Mouse (Mus musculus) kidney, postnatal 25 days (tissue): ENCODE data around the gene Filip1l.

ENCODE experiments used
- DNase-seq, 2 experiments: peaks; one replicate each; pipeline ENCODE4 v3.0.0; 2021; ENCODE audit warnings: mixed read lengths in 2 of 2

Gene Filip1l

DNA sequence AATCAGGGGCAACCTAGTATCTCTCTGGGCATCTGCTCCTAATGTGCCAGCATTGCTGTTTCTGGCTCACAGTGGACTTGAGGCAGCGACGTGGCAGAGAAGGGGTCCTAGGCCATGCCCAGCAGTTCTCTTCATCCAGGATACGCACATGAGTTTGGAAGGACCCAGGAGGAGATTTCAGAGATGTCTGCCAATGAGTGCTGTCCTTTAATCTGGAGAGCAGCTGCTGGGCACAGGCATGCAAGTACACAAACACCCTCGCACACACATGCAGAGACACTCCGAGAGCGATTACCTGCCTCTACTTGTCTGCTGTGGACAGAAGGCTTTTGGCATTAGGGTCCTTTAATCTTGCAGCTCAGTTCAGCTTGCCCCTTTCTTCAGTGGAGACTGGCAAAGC lies at the start of gene Filip1l:
Gene Filip1l, plus strand, starts transcription at position 343 of the 400 bp plus-strand sequence.
- DNase-seq: no peak

DNA sequence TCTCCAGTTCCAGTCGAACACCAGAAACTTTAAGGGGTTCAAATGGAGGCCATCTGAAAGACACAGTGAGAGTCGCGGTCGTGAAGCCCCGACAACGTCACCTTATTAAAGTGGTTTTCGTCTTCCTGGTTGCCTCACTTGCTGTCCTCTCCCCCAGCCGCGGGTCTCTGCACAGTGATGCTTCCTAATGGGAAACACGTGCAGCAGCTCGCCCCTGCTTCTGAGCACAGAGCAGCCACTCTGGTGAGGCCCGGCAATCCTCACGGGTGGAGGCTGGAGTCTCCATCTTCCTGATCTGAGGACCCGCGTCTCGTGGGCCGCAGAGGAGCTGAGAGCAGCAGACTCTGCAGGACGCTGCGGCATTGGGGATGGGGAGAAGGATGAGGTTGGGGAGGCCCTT lies 49.2 kb upstream of the Filip1l start:
- no peak for DNase-seq

DNA sequence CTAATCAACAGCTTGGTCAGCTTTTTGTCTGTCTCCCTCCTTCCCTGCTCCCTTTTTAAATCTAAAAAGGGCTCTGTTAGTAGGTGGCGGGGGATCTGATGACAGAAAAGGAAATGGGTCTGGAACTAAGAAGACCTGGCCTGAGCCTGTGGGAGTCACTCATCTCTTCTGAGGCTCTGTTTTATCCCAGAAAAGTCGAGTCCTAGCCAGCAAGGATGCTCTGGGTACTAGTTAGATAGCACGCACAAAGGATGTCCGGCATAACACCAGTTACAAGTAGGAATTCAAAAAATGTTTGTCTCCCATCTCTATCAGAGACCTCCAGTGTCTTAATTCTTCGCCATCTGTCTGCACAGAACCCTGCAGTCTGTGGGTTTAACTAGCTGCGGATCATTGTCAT lies 47.4 kb upstream of the Filip1l start:
- no peak for DNase-seq

DNA sequence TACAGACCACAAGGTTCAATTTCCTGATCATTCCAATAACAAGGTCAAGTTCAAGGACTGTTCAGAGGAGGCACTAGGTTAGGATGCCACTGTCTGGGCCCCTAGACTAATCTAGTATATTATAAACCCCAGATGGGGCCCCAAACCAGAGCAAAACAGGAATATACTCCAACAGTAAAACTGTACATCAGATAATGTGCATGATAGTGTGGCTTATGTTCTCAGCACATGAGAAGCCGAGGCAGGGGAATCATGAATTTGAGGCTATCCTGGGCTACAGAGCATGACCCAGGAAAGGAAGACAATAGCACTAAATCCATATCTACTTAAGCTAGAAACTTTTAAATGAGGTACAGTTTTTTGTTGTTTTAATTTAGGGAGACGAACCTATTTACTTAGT lies 40.8 kb upstream of the Filip1l start:
- DNase-seq: no peak

DNA sequence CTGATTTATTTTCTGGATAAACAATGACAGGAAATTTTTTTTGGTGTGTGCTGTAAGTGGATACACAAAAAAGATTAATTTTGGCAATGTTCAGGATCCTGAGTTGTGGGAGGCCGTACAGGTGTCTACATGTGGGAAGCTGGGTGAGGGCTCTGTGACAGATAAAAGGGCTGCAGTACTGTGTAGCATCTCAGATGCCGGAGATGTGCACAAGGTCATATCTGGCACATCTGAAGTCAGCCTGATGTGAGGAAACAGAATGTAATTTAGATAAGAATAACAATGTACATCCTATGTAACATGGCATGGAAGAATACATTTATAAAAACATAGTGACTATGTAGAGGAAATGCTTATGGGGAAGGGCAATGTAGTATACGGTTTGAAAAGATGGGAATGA lies 39.4 kb upstream of the Filip1l start:
- DNase-seq: no peak

DNA sequence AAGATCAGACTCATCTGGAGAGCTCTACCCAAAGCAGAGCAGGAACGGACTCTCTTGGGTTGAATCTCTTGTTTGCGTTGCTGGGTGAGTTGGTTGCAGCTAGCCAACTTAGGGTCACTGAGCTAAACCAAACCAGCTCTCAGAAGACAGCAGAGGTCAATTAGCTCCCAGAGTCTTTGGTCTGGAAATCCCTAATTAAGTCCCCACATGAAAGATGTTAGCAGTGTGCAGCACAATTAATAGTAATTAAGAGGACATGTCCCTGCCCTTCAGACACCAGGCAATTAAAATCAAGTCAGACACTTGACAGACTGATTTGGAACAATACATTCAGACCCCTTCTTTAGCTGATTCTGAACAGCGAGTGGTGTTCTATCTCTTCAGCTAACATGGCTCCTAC lies 38.7 kb upstream of the Filip1l start:
- DNase-seq: no peak

DNA sequence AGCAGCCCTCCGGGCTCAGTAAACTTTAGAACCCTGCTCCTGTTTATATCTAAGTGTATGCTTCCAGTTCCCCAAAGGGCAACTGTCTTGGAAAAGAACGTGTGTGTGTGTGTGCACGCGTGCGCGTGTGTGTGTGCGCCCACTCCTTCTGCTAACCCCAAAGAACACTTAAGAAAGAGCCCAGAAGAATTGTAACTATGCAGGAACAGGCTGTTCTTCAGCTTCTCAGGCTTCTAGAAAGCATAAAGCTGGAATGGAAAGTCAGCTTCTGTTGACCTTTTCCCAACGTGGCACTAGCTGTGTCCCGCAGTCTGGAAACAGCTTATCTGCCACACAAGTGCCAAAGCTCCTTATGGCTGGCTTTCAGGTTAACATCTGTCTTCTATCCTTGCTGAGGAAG lies 37.9 kb upstream of the Filip1l start:
- no peak for DNase-seq

DNA sequence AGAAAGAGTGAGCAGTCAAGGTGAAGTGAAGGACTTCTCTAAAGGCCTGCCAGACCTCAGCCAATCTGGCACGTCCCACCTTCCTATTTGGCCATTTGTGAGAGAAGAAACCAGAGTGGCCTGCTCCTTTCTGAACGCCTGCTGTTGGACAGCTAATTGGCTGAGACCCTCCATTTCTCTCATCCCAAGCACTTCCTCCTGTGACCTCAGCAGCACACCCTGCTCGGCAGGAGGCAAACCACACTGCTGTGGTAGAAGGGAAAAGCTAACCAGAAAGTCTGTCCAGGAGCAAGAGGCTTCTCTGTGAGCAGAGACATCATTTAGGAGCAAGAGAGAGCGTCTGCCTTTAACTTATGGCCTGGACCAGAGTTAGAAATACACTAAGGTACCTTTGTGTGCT lies 35.8 kb upstream of the Filip1l start:
- DNase-seq: no peak

DNA sequence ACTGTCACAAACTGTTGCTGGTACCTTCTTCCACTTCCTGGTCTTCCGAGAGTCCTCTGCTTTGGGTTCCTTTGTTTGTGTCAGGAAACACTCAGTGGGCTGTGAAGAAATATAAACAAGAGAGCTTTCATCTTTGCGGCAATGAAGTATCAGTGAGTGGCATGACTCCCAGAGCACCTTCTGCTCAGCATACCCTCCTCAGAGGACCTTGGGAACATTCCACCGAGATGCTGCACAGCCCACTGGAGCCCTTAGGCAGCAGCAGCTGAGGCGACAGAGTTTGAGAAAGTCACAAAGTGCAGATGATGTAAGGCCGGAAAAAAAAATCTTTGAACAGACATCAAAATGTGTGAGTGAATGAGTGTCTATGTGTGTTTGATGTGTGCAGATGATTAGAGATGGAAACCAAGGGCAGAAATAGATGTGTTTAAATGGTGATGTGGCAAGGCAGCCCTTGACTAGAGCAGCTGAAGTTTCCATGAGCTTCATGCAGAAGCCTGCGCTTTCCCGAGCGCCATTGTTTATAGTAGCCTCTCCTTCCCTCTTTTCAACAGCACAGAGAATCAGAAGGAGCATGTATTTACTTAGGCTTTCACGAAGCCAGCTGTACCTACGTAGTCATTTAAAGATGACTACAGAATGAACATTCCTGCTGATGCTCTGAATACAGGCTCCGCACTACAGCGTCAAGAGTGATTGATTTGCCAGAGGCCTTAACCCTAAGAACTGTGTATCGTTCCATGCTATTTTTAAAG lies 34.8 kb upstream of the Filip1l start:
- DNase-seq: peak in 1 of 2 experiments; percentile 34

DNA sequence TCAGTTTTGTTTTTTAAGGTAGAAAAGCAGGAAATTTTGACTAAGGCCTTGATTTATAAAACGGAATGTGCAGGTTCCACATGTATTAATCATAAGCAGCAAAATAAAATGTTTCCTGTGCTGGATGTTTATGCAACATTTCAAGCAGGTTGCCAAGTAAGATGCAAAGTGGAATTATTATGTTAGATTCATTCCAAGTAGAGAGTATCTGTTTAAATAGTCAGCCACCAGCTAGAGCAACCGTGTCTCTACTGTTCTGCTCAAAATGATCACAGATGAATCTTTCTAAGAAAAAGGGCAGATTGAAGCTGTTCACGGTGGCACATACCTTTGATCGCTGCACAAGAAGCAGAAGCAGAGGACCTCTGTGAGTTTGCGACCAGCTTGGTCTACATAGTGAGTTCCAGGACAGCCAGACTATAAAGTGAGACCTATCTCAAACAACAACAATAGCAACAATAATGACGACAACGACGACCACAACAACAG lies 34.2 kb upstream of the Filip1l start:
- no peak for DNase-seq

DNA sequence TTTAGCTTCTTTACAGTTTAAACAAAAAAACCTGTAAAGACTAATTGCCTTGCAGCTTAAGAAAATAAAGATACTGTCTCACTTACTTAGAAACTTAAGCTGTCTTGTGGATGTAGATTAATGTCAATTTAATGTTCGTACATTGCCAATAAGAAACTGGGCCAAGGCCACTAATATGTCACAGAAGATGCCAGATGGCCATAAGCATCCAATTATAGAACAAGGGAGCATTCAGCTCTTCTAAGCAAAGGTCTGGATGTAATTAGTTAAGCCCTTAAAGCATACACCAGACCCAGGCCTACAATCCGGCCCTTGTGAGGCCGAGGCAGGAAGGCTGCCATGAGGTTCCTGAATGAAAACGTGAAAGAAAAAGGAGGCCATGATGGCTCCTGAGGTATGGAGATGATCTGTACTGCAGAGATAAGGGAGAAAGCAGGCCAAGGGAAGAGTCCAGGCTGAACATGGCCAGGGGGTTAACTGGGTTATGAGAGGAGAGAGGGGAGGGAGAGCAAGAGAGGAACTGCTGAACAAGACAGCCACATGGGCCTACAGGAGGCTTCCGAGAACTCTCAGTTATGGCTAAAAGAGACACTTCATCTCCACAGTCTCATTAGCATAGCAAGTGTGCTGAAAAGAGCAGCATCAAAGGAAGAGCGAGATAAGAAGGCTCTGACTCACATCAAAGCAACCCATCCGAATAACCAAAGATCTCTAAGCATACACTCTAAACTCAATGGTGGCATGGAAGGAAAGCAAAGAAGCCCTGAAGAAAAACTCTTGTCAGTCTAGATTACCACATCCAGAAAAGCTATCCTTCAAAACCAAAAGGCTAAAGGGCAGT lies 33.4 kb upstream of the Filip1l start:
- DNase-seq: no peak

DNA sequence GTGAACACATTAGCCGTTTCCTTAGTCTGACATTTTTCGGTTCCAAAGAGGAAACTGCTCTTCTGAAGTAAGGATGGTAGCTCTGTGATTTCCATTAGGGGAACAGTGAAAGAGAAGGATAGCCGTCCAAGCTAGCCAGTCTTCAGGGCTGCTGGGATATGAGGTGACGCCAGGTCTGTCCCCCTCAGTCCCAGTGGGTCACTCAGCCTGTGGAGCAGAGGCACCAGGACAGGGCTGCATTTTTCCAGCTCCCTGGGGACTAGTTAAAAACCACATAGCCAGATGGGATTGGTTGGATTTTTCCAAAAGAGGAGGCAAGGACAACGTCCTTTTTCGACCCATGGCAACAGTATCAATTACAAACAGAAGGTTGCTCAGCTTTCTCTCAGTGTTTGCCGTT lies 25.9 kb upstream of the Filip1l start:
- peak; percentile 50 to 73 for DNase-seq

DNA sequence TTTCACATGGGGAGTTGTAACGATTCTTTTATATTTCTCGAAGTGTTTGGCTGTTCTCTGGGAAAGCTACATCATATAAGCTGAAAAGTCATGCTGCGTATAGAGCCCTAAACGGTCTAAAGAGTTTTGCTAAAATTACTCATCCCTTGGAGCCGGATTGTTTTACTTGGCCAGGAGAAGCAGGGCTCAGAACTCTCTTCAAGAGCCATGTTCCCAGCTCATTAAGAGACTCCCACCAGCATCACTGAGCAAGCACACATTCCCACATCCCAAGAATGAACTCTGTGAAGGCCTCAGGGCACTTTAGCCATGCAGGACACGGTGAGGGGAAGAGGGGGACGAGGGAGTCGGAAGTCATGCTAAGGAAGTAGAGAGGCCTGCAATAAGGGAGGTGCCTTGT lies 23.9 kb upstream of the Filip1l start:
- peak in 1 of 2 experiments; percentile 35 for DNase-seq

DNA sequence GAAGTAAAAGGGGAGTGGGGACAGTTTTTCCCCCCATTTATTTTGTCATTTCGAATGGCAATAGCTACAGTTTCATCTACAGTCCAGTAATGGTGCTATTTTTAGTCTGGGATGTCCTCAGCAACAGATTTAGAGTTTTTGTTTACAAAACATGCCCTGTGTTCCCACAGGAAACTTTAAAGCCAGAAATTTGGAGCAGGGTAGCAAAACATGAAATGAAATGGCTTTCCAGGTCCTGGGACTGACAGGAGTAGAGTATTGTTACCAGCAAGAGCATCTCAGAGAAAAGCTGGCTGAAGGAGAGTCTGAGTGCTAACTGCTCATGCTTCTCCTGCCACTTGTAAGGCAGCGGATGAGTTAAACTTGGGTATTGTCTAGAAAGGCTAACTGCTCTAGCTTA lies 22.8 kb upstream of the Filip1l start:
- no peak for DNase-seq

DNA sequence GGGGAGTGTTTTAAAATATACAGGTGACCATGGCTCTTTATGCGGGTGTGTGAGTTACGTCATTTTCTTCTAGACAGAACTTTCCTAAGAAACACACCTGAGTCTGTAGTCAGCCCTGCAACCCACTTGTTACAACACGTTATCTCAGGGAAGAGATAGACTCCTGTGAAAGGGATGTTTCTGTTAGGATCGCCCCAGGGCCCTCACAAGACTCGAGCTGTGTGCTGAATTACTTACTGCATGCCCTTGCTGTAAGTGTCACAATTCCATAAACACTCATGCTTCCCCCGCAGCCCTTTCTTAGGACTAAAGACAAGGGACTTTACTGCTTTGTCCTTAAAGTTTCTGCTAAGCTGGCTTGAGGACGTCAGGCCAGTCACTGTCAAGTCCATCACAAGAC lies 20.6 kb upstream of the Filip1l start:
- DNase-seq: no peak

DNA sequence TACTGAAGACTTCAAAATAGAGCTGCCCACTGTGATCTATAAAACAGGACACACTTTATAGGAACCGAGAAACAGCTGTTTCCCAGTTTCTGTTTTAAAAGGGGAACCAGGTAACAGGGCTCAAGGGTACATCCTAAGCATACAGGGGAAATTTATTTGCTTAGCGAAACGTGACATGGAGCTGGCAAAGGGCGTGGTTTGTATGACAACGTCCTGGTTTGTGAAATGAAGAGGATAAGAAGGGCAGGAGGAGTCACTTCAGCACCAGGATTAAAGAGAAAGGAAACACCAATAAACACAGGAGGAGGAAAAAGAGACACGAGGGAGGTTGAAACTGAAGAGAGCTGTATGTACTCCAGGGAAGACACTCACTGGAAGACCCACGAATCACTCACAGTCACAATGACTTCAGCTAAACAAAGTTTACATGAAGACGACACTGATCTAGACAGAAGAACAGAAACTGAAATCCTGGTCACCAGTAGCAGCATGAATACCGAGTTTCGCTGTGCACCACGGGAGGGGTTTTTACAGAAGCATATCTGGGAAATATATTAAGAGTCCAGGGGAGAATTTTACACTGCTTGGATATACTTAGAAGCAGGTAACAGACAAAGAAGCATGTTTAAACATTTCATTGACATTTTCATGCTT lies 16.0 kb upstream of the Filip1l start:
- DNase-seq: no peak

DNA sequence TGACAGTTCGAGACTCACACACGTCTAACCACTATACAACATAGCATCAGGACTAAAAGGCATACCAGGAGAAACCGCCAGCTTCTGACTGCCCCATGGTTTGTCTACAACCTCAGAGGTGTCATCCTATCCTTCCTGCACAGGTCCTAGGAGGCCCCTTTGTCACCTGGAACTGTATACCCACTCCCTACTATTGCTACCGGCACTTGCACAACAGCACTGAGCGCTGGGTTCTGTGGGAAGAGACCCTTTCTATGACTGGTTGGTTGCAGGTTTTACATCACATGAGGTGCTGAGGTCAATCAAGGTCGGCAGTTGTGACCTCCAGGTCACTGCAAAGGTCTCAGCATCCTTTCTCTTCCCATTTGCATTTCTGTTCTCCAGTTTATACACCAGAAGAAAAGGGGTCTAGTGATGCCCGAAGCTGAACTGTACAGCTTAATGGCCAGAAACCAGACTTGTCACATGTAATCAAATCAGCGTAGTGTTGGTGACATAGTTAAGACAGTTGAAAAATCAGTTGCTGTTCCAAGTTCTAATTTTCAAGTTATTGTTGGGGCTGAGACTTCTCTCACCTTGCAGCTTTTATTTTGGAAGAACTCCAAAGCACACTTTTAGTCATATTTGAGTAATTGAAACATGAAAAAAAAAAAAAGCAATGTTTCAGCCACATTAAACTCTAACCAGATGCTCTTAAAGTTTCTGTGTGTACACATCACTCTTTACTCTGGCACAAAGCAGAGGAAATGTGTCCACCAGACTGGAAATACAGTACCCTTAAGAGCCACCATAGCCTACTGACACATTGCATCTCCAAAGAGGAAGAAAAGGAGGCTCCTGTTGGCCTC lies 12.9 kb upstream of the Filip1l start:
- no peak for DNase-seq

DNA sequence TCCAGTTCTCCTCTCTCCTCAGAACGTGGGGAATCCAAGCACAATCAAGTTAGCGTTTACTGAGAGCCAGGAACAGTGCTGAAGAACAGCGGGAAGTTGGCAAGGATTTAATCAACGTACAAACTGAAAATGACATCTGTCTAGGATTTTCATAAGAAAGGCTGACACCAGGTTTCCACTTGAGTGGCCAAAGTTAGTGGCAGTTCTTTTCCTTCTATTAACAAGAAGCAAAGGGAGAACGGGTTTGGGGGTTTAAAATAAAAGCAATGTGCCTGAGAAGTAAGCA lies 12.3 kb upstream of the Filip1l start:
- DNase-seq: no peak

DNA sequence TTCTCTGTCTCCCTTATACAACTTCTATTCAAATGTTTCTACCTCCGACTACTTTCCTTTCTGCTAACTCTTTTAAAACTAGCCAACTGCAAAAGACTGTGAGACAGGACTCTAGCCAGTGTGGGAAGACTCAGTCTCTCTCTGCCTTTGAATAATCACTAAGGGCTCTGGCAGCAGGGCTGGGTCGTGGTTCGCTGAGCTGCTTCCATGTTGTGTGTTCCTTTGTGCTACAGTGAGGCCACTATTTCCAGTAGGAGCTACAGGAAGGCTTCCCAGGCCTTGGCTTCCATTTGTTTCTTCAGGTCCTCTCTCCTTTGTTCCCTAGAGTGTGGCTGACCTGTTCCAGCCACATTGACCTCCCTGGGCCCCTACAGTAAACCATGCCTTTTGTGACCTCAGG lies 6.6 kb upstream of the Filip1l start:
- DNase-seq: no peak

DNA sequence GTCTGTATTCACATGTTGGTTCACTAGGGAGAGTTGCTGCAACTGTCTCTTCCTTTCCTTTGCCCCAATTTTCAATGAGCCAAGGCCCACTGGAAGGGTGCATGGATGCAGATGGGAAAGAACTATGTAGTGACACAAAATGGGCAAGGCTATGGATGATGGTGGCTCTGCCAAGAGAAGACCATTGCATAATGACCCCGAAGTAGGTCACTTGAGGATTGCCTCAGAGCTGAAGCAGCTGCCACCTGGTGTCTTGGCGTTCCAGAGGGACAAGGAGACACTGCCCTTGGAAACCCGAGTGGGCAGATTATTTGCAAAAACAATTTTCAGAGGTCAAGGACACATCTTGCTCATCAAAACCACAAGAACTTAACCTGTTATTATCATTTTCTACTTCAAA lies 3.9 kb upstream of the Filip1l start:
- DNase-seq: no peak

DNA sequence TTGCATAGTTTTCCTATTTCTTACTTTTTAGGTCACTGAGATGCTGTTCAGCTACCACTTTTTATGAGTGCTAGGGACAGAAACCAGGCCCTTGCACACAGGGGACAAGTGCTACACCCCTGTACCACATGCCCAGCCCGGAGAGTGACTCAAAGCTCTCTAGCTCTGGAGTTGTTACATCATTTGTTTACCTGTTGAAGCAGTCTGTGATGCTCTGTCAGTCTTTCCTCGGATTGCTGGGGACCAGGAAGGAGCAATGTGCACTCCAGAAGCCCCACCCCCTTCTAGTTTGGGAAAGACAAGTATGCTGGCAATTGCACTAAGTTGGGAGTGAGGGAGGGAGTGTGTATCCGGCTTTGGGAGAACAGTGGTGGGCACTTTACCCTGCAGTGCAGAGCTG lies 3.2 kb upstream of the Filip1l start:
- DNase-seq: no peak

DNA sequence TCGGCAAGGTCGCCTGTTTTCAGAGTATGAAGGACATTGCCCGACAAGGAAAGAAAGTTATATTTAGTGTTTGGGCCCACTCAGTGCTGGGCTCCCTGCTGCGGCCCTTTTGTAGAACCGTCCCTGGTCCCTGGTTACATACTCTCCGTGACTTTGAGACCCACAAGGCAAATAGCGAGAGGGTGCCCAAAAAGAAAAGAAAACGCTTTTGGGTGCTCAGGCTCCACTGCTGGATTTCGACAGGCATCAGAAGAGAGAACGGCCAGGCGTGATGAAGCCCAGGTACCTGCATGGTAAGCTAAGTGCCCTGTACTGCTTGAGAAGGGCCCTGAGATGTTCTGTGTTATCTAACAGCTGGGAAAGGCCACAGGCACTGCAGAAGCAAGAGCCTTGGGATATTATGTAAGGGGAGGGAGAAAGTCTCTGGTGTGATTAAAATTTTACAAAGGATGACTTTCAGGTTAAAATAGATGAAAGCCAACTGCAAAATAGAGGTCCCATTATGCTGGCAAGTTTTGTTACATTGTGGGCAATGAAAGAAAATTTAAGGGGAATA lies 351 bp downstream of the Filip1l start:
- no peak for DNase-seq

DNA sequence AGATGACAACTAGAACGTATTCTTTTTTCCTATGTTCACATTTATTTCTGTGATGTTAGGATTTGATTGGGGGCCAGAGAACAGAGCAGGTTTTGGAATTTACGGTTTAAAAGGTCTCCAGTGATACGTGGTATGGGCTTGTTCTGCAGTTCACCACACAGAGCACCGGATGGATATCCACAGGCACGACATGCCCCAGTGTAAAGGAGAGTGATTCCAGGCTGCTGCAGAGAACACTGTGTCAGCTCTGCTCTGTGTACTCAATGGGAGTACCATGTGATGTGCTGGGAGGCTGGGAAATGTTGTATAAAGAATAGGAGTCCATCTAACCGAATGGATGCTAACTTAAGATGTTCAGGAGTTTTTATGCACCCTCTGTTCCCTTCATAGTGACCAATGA lies 1.0 kb downstream of the Filip1l start:
- DNase-seq: no peak
